Mouse (Mus musculus) hindbrain, embryonic 14.5 days (tissue): ENCODE measurements around the gene Cblb. TPM values are rescaled to one million over a fixed set of nuclear protein-coding genes. Genes with fewer than 3 reads are reported as not detected.

ENCODE experiments used
- ATAC-seq: fragments of 200-750 bp; cut with Nextera tagmentation; 2 replicates; pipeline ENCODE4 v1.8.0; 2017; ENCODE audit warnings: moderate number of reproducible peaks, mild to moderate bottlenecking, moderate TSS enrichment, moderate library complexity; ENCODE audit not compliant: low FRiP score
- DNase-seq: peaks from one replicate; pipeline ENCODE4 v3.0.0-alpha.2; 2015; ENCODE audit warnings: low spot score
- H3K27ac ChIP-seq: fragments of 300-500 bp; sonication (generic); 2 replicates; pipeline ENCODE4 v1.5.1; 2014; ENCODE audit warnings: mild to moderate bottlenecking, moderate library complexity
- H3K27me3 ChIP-seq: fragments of 300-500 bp; sonication (generic); 2 replicates; pipeline ENCODE4 v1.6.1; 2014; ENCODE audit warnings: mild to moderate bottlenecking, low read length, mixed read lengths; ENCODE audit not compliant: control insufficient read depth, insufficient read depth
- H3K36me3 ChIP-seq: fragments of 300-500 bp; sonication (generic); replicated peaks from 2 replicates; pipeline ENCODE4 v1.6.1; 2014; ENCODE audit not compliant: control insufficient read depth, insufficient read depth
- H3K4me1 ChIP-seq: fragments of 300-500 bp; sonication (generic); replicated peaks from 2 replicates; pipeline ENCODE4 v1.6.1; 2014; ENCODE audit warnings: antibody characterized with exemption, low read length, mixed read lengths; ENCODE audit not compliant: control insufficient read depth, insufficient read depth
- H3K4me2 ChIP-seq: fragments of 300-500 bp; sonication (generic); replicated peaks from 2 replicates; pipeline ENCODE4 v1.6.1; 2014; ENCODE audit warnings: mild to moderate bottlenecking, moderate library complexity
- H3K4me3 ChIP-seq: fragments of 300-500 bp; sonication (generic); replicated peaks from 2 replicates; pipeline ENCODE4 v1.5.1; 2014; ENCODE audit warnings: mild to moderate bottlenecking, low read length
- H3K9ac ChIP-seq: fragments of 300-500 bp; sonication (generic); 2 replicates; pipeline ENCODE4 v1.6.1; 2014
- H3K9me3 ChIP-seq: fragments of 300-500 bp; sonication (generic); 2 replicates; pipeline ENCODE4 v1.6.1; 2016; ENCODE audit warnings: low read length; ENCODE audit not compliant: control insufficient read depth
- WGBS: fragments of 180-500 bp; shearing (Covaris S2); extraction: QIAGEN DNeasy Blood & Tissue Kit; methylation state at CpG from one replicate; pipeline ENCODE4 v1.1.7; 2014; 5-methylcytosine and 5-hydroxymethylcytosine counted together
- polyA plus RNA-seq: library from polyadenylated mRNA; unstranded; fragments of >200 nt; fragmentation: Nextera tagmentation; extraction: Ambion mirVana; gene quantifications from 2 replicates; pipeline ENCODE4 v1.2.1, GENCODE M21; 2014

The Cblb gene
- polyA plus RNA-seq, 1 experiment from 2014 or later, result 15.6 TPM

DNA sequence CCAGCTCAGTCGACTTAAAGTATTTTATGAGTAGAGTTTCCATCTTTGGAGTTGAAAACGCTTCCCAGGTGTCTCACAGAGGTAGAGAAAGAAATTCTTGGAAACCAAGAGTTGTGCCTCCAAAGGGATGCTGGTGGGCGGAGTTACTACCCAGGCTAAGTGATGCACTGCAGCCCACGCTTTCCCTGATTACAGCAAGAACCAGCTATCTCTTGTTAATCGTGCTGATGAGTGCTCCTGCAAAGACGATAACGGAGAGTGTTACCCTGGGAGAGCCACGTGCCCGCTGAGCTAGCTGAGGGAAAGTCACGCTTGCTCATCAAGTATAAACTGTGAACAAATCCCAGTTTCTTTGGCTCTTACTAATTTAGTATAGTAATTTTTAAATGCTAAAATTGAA, 153.3 kb downstream of the Cblb start:
- H3K36me3 ChIP-seq, result peaks cover 29% of the 10 kb centered on the region
- H3K4me1 ChIP-seq, result no peaks in the 10 kb centered on the region
- H3K9ac ChIP-seq, result no peak overlapping the region
- no peak overlapping the region for H3K27ac ChIP-seq
- H3K9me3 ChIP-seq, result no peaks in the 10 kb centered on the region
- H3K4me2 ChIP-seq, result no peak overlapping the region
- H3K4me3 ChIP-seq, result no peak overlapping the region
- WGBS, result 86% methylated on average over 10 of the region's 10 CpGs
- DNase-seq, result no peak
- H3K27me3 ChIP-seq, result no peaks in the 10 kb centered on the region
- no peak for ATAC-seq

DNA sequence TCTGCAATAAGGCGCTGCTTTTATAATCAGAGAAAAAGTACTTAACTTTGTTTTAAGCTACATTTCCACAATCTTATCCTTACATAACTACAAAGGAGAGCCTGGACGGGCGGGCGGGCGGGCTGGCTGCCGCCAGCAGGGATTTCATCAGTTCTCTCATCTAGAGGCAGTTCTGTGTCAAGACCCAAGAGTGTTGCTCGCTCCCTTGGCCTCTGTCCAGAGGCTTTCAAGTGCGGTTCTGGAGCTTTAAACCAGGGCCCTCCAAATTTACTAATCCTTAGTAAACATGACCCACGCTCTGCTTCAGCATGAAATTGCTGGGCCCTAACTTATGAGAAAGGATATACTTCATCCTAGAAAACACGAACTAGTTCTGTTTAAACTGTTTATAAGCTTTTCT, 155.7 kb downstream of the Cblb start:
- no peak for ATAC-seq
- H3K27me3 ChIP-seq, result no peaks in the 10 kb centered on the region
- H3K27ac ChIP-seq, result no peak overlapping the region
- no peak for DNase-seq
- H3K4me2 ChIP-seq, result no peak overlapping the region
- no peaks in the 10 kb centered on the region for H3K9me3 ChIP-seq
- no peak overlapping the region for H3K4me3 ChIP-seq
- no peak overlapping the region for H3K9ac ChIP-seq
- H3K4me1 ChIP-seq, result no peaks in the 10 kb centered on the region
- WGBS, result 76% methylated on average over 10 of the region's 10 CpGs
- peaks cover 39% of the 10 kb centered on the region for H3K36me3 ChIP-seq

DNA sequence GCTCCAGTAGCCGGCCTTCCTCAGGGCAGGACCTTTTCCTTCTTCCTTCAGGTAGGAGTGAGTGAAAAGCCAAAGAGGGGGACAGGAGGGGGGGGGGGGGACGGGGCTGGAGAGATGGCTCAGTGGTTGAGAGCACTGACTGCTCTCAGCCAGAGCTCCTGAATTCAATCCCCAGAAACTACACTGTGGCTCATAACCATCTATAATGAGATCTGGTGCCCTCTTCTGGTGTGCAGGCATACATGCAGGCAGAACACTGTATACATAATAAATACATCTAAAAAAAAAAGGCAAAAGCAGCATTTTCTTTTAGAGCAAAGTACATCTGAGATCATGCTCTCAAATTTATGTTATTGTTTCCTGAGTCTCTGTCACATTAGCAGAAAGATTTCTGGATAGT, 158.1 kb downstream of the Cblb start:
- ATAC-seq (peak; percentile 38; the same call in 1 of the 2 replicates), DNase-seq (no peak)
- no peak overlapping the region for H3K4me2 ChIP-seq
- peak overlapping the region; percentile 26; the same call in 1 of the 2 replicates for H3K27ac ChIP-seq
- peaks cover 37% of the 10 kb centered on the region for H3K36me3 ChIP-seq
- no peaks in the 10 kb centered on the region for H3K4me1 ChIP-seq
- H3K9ac ChIP-seq, result no peak overlapping the region
- H3K27me3 ChIP-seq, result no peaks in the 10 kb centered on the region
- WGBS, result 40% methylated on average over 1 of the region's 2 CpGs
- H3K4me3 ChIP-seq, result no peak overlapping the region
- no peaks in the 10 kb centered on the region for H3K9me3 ChIP-seq

DNA sequence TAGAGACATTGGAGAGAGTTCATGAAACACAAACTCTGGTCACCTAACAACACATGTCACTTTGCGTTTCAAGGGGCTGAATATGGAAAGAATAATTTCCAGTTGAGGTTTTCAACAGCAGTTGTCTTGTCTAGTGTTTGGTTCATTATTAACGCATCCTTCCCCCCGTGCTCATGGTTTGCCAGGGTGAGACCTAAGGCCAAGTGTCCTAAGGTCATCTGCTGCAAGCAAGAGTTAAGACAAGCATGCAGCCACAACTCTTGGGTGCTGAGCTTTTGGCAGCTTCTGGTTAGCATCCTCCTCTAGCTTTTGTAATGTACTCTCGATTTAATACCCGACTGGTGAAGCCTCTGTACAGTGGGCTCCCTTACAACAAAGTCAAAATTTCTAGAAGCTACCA, 159.7 kb downstream of the Cblb start:
- Histone ChIP-seq H3K9ac (no peak overlapping the region), H3K4me1 (no peaks in the 10 kb centered on the region), H3K27me3 (no peaks in the 10 kb centered on the region), H3K36me3 (peaks cover 42% of the 10 kb centered on the region), H3K4me2 (no peak overlapping the region), H3K4me3 (no peak overlapping the region), H3K27ac (no peak overlapping the region), H3K9me3 (no peaks in the 10 kb centered on the region)
- ATAC-seq (no peak), DNase-seq (no peak)
- 89% methylated on average over 5 of the region's 5 CpGs for WGBS

DNA sequence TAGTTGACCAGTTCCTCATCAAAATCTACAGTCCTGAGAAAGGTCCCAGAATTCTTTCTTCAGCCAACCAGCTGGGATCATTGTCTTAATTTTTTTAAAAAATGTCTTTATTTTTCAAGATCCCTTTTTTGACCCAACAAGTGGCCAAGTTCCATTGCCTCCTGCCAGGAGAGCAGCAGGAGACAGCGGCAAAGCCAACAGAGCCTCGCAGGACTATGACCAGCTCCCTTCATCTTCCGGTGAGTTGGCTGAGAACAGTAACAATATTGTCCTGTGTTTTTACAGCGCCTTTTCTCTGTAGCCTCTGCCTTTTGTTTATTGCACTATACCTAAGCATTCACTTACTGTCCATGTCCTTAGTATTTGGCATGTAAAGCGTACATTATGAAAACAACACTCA, 163.0 kb downstream of the Cblb start:
- DNase-seq (no peak), ATAC-seq (no peak)
- Histone ChIP-seq H3K4me3 (no peak overlapping the region), H3K4me2 (no peak overlapping the region), H3K9ac (no peak overlapping the region), H3K36me3 (peaks cover 33% of the 10 kb centered on the region), H3K9me3 (no peaks in the 10 kb centered on the region), H3K27me3 (no peaks in the 10 kb centered on the region), H3K4me1 (no peaks in the 10 kb centered on the region), H3K27ac (no peak overlapping the region)
- 82% methylated on average over 5 of the region's 5 CpGs for WGBS

DNA sequence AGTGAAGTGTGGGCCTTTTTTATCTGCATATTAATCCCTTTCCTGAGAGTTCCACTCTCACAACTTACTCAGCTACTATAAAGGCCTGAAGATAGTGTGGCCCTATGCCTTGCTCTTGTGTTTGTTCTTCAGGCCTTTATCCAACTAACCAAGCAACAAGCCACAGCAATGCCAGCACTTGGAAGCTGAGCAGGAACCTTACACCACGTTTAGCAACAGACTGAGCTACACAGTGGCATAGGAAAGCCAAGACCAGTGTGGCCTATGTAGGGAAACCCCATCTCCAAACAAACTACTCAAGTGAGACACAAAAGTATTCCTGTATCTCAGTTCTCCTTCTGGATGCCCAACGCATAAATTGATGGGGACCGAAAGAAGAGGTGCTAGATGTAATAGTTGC, 163.8 kb downstream of the Cblb start:
- no peak overlapping the region for H3K9ac ChIP-seq
- WGBS, result 91% methylated on average over 3 of the region's 3 CpGs
- no peak overlapping the region for H3K4me2 ChIP-seq
- DNase-seq (no peak), ATAC-seq (no peak)
- no peaks in the 10 kb centered on the region for H3K9me3 ChIP-seq
- H3K27ac ChIP-seq, result no peak overlapping the region
- H3K4me1 ChIP-seq, result no peaks in the 10 kb centered on the region
- no peak overlapping the region for H3K4me3 ChIP-seq
- peaks cover 31% of the 10 kb centered on the region for H3K36me3 ChIP-seq
- no peaks in the 10 kb centered on the region for H3K27me3 ChIP-seq

DNA sequence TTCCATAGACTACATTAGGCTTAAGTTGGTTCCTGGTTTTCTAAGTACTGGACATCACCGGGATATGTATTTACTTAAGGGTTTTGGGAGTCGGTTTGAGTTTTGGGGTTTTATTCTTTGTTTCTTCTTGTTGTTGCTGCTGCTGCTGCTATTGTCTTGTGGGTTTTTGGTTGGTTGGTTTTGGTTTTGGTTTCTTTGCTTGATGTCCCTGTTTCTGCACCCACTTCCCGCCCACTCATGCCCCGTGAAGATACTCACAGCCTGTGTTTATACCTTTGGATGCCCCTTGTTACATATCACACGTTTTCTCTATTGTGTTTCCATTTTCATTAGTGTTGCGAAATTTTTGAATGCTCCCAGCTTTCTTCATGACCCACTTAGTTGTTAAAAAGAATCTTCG, 169.1 kb downstream of the Cblb start:
- ATAC-seq, result no peak
- Histone ChIP-seq H3K4me3 (no peak overlapping the region), H3K36me3 (peaks cover 23% of the 10 kb centered on the region), H3K4me1 (no peaks in the 10 kb centered on the region), H3K27me3 (no peaks in the 10 kb centered on the region), H3K27ac (no peak overlapping the region), H3K4me2 (no peak overlapping the region), H3K9ac (no peak overlapping the region), H3K9me3 (no peaks in the 10 kb centered on the region)
- no peak for DNase-seq
- WGBS, result 92% methylated on average over 7 of the region's 7 CpGs

DNA sequence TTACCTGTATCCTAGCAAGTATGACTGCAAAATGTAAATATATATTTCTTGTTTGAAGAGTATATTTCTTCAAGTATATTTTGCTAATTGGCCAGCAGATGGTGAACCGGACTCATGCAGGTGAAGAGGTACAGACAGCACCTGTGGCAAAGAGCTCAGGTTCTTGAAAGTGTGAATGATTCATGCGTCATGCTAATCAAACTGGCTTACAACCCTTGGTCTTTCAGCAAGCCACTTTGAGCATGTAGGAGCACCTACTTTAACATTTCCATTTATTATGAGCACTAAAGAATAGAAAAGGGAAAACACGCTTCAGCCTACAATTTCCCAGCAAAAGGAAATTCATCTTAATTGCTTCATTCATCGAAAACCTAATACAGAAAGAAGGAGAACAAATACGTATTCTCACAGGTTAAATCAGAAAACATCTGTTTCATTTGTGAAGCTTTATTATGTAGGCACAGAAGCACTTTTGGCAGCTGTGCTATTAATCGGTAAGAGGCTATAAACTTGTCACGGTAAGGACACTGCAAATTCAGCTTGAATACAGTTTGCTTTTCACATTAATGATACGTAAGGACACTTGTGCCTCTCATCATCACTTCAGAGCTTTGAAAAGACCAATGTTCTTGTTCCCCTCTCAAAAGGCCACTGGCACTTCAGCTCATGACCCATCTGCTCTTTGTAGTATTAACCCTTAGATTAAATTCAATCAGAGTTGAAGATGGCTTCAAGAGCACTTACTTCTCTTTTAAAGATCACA, 180.0 kb downstream of the Cblb start:
- no peak overlapping the region for H3K27ac ChIP-seq
- H3K9ac ChIP-seq, result no peak overlapping the region
- H3K36me3 ChIP-seq, result peaks cover 3% of the 10 kb centered on the region
- DNase-seq (no peak), ATAC-seq (no peak)
- WGBS, result 76% methylated on average over 8 of the region's 8 CpGs
- H3K27me3 ChIP-seq, result no peaks in the 10 kb centered on the region
- H3K4me3 ChIP-seq, result no peak overlapping the region
- no peak overlapping the region for H3K4me2 ChIP-seq
- no peaks in the 10 kb centered on the region for H3K9me3 ChIP-seq
- H3K4me1 ChIP-seq, result no peaks in the 10 kb centered on the region

DNA sequence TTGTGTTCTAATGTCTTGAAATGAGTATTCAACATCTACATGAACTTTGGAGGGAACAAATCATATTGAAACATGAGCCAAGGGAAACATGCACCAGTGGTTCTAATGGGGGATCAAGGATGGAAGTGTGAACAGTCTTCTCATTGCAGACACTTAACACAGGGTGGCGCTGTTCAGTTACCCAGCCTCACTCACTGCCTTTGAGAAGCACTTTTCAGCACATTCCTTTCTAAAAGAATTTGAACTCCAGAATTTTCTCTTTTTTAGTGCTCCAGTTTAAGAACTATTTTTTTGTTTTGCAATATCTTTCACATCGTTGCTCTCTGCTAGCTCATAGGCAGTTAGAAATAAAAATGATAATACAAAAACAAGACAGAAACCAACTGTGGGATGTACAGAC, 188.0 kb downstream of the Cblb start:
- ATAC-seq, result no peak
- 20% methylated on average over 2 of the region's 2 CpGs for WGBS
- peak; percentile 31 for DNase-seq

DNA sequence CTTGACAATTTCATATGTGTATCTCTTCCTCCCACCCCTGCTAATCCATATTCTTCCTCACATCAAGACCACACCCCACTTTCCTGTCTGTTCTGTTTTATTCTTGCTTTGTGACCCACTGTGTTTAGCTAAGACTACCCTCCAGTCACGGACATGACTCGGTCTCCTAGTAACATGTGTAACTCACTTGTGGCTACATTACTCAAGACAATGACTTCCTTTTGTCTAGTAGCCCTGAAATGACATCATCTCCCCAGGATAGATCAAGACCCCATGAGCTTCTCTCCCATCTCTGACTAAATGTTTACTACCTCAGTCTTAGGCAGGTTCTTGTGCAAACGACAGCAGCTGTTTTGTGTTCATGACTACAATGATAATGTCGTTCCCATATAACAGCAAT, 191.9 kb downstream of the Cblb start:
- H3K4me2 ChIP-seq, result no peak overlapping the region
- ATAC-seq (no peak), DNase-seq (no peak)
- no peak overlapping the region for H3K27ac ChIP-seq
- no peak overlapping the region for H3K9ac ChIP-seq
- 86% methylated on average over 4 of the region's 4 CpGs for WGBS
- H3K9me3 ChIP-seq, result no peaks in the 10 kb centered on the region
- H3K4me1 ChIP-seq, result no peaks in the 10 kb centered on the region
- H3K4me3 ChIP-seq, result no peak overlapping the region
- H3K27me3 ChIP-seq, result no peaks in the 10 kb centered on the region
- no peaks in the 10 kb centered on the region for H3K36me3 ChIP-seq

More for the DNA sequence above, 188.0 kb downstream of the Cblb start:
- H3K9ac ChIP-seq, result no peak overlapping the region
- no peaks in the 10 kb centered on the region for H3K36me3 ChIP-seq
- H3K27ac ChIP-seq, result no peak overlapping the region
- no peaks in the 10 kb centered on the region for H3K4me1 ChIP-seq
- no peaks in the 10 kb centered on the region for H3K27me3 ChIP-seq
- no peak overlapping the region for H3K4me2 ChIP-seq
- no peaks in the 10 kb centered on the region for H3K9me3 ChIP-seq
- no peak overlapping the region for H3K4me3 ChIP-seq
